Mouse (Mus musculus) embryo, embryonic 10 days (tissue): ENCODE measurements around the gene Pip4k2a.

Experiments used
- DNase-seq: peaks from one replicate; pipeline ENCODE4 v3.0.0-alpha.2; 2015; ENCODE audit warnings: low spot score

Gene Pip4k2a

DNA sequence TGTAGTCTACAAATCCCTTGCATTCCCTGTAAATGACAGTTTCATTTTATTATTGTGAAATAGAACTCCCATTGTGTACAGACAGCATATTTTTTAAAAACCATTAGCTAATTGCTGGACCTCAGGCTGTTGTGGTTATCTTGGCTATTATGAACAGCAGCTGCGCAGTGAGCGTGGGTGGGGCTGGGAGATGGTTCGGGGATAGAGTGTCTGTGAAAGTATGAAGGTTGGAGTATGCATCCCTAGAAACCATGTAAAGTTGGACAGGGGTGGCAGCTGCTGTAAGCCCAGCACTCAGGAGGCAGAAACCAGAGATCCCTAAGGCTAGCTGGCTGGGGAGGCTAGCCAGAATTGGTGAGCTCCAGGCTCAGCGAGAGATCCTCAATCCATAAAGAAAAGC, 158.4 kb downstream of the Pip4k2a start:
- DNase-seq, result no peak

DNA sequence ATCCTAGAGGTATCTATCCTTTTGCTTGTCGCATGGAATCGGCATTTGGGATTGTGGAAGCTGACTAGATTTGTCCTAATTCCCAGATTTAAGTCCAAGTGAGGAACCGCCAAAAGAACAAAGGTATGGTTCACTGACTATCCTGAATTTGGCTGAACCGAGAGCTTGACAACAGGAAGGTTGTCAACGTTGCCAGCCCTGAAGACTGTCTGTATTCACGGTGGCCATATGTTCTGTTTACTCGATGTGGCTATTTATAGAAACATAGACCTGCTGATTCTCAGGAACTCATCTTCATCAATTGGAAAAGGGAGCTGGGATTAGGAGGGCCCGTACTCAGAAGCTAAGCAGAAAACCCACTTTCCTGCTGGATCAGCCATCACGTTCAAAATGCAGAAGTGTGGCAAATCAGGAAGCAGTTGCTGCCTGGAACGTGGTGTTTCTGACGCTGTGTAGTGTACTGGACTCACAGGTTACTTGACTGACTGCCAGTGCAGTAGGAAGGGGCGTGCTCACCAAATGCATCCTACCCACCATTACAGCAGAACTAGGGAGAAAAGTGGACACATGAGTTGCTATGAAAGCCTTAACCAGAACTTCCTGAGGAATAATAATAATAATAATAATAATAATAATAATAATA, 162.5 kb downstream of the Pip4k2a start:
- DNase-seq, result no peak

DNA sequence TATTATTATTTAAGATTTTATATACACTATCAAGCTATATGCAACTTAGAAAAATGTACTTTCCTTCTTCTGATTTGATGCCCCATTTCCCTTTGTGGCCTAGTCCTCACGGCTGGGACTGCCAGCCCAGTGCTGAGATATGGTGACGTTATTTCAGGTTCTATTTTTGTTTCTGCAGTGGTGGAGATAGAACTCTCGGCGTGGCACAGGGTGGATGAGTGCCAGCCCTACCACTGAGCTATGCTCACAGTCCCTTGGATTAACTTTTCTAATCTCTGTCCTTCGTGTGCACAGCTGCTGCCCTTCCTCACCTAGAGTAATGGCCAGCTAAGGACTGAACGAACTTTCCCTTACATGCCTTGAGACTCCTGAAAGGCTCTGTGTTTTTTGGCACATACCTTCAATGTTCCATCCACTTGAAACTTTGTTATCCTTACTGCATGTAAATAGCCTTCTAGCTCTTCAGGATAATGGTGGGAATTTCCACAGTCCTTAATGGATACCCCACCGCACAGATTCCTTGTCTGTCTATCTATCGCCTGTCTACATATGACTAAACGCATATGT, 164.8 kb downstream of the Pip4k2a start:
- DNase-seq, result no peak

DNA sequence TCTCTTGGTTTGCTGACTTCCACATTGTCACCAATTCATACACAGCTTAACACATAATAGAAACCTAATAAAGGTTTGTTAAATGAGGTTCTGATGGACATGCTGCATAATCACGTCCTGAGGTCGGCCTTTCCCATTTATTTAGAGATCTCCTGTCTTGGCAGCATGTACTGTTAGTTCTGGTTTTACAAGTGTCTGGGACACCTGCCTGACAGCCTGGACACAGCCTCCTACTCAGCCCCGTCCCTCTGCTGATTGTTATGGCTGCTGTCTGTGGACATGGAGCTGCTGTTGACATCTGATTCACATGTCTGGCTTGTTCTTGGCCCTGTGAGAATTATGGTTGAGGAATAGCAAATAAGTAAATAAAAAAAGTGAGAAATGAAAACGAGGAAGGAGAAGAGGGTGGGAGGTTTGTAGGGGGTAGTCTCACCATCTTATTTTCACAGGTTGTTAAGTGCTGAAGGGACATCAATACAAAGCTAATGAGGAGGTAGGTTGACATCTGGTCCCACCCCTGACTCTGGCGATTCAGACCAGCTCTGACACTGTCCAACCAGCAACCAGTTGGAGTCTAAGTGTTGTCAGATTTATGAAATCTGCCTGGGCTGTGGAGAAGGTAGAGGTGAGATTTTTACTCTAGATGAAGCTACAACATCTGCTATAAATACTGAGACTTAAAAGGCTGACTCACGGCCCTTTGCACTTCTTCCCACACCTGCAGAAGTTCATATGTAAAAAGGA, 166.7 kb downstream of the Pip4k2a start:
- DNase-seq, result no peak

DNA sequence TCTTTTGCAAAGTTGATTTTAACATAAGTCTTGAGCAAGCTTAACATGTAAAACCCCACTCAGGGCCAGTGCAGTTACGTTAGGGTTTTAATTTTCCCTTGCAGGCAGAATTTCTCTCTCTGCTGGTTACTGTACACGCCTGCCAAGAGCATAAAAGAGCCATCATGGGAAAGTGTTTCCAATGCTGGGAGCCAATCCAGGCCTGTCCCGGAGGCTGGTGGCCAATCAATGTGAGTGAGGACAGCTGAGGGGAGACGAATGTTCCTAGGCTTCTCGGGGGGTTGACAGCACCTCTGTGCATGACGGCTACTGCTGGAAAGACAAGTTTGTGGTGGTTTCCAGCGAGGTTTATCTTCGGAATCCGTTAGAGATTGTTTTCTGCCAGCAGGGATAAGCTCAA, 175.2 kb downstream of the Pip4k2a start:
- peak; percentile 11 for DNase-seq

DNA sequence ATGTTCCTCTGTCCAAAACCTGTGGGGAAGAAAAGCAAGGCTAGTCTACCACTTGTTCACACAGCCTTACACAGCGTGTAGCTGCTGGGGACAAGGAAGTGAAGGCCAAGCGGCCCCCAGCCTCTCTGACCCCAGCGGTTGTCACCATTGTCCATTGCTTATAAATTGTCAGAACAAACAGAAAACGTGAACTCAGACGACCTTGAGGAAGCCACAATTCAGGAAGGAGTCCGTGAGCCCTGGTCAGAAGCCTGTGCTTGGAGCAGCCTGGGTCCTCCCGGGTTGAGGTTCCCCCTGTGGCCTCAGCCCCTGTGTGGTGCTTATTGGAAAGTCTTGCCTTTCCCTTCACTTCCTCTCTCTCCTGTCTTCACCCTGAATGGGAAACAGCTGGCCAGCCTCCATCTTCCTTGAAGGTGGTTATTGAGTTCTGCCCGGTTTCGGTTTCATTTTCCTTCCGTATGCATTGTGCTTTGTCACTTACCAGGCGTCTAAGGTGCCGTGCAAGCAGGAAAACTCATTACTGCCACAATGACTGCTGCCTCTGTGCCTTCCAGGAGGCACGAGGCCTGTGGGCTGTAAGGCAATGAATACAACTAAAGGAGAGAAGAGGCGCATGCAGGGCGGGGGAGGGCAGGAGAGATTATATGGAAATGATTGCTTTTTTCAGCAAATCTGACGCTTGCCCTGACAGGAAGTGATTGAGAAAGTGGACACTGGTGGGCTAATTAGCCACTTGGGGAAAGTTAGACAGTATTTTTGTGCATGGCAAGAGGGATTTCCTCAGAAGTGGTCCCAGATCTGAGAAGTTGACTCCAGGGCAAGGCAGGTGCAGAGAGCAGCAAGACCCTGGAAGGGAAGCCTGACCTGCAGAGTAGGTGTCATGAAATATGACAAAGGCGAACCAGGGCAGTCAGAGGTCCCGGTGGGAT, 176.2 kb downstream of the Pip4k2a start:
- peak; percentile 58 for DNase-seq

DNA sequence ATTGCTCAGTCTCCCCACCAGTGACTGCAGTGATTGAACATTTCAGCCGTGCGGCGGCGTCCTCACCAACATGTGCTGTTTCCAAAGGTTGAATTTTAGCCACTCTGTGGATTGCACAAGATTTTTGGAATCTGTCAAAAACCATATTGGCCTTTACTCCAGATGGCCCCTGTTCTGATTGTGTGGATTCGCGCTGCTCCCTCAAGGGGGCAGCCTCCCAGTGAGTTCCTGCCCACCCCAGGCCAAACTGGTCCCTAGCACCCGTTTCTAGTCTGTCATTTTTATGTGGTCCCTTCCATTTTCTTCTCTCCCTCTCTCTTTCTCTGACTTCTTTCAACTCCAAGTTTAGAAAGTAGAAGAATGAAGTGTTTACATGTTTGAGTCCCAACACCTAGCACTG, 178.4 kb downstream of the Pip4k2a start:
- DNase-seq, result no peak

DNA sequence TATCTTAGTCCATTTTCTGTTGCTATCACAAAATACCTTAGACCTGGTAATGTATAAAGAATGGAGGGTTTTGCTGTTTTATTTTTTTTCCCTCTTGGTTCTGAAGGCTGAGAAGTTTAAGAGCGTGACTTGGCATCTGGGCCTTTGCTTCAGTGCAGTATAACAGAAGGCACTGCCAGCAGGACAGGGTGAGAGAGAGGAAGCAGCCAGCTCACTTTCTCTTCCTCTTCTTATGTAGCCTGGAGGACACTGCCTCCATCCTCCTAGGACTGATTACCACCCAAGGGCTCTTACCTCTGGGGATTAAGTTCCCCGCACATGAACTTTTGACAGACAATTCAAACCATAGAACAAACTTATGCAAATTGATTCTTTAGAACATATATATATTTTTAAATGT, 181.9 kb downstream of the Pip4k2a start:
- no peak for DNase-seq

DNA sequence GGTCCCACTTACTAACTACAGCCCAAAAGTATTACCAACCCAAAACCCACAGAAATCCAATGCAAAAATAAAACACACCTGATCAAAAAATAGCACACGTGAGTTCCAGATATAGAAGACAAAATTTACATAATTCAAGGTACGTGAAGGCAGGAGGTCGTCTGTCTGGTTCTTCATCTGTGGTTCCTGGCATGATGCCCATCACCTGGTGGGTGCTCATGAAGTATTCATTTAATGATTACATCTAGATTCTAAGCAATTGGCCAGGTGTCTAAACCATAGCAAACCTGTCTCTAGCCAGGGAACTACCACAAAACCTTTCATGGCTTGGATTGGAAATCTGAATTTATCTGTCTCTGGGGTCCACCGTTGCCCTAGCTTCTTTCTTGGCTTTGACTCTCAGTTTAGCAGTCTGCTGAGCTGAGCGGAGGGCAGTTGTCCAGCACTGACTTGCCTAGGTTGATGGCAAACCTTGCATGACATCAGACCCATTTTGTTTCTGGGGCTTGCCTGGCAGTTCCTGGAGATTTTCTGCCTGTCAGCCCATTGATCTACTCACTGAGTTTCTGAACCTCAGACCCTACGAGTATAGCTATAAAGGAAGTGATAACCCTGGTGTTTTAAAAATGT, 182.5 kb downstream of the Pip4k2a start:
- DNase-seq, result no peak

DNA sequence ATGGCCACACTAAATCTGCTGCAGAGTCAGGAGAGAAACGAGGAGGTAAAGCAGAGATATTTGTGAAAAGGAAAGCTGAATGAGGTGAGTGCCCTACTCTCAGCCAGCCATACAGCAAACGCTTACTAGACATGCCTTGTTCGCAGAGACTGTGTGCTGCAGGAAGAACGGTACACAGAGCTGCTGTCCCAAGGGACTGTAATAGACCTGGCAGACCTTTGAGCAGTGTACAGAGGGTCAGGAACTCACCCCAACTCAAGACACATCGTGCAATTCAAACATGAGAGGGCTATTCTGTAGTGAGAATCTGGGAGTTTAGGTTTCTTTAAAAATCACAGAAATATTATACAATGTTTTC, 183.5 kb downstream of the Pip4k2a start:
- peak; percentile 20 for DNase-seq

DNA sequence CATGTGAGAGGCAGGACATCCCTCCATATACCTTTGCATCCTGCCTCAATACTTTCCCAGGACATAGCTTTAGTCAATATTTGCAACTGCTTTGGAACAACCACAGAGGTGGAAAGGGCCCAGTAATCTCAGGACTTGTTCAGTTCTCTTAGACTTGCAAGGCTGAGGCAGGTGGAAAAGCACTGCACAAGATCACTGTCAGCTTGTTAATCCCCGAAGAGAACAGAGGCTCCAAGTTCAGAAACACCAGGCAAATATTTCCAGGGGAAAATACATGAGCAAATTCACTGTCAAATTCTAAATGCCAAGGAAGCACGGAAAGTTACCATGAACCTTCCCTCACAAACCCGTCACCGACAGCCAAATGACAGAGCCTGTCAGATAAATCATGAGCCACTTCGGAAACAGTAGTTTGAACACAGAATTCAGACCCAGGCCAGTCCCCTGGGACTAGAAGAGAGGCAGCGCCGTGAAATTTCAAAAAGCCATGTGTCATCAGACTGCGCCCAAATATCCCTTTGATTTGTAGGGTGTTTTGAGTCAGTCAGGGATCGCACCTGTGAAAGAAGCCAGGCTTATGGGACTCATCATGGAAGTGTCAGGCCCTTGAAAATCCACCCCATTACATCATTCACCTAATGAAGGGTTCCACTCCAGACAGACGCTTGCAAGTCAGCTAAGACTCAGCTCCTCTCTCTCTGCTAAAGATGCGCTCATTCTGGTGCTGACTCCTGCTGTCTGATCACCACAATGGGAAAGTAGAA, 184.1 kb downstream of the Pip4k2a start:
- DNase-seq, result no peak

DNA sequence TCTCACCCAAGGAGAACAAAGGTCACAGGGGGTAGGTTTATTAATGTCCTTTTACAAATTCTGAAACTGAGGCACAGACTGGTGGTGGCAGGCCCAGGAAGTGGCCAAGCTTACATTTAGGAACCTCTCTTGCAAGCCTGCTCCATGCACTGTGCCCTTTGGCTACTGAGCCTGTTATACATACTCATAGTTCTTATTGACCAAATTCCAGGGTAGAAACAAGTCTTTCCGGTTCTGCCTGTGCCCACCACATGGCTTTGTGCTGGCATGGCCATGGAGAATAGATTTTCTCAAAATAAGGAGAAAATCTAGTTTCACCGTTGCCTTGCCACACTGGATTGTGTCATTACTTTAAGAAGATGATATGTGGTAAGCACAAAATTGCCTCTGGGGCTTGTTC, 190.0 kb downstream of the Pip4k2a start:
- DNase-seq, result no peak

DNA sequence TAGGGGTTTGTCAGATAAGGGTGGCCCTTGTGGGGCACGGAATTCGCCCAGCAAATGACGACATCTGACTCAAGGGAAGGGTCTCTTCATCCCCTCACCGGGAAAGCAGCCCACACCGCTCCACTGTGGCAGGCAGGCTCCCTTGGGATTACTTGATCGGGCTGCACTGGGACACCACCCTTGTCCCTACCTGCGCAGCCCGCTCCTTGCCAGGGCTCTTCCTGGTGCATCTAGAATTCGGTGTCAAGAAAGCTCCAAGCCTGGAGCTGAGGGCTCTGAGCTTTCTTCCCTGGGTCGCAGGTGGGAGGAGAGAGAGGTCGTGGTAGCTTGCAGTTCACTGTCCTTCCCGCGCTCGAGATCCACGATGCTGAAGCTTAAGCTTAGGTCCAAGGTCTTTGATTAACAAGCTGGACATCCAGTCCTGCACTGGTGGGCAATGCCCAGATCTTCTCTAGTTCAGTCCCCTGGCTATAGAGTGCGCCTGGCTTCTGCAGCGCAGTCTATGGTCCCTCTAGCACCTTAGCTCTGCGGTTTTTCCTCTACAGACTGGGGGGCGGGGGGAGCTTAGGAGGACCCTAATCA, 196.6 kb downstream of the Pip4k2a start:
- DNase-seq, result peak; percentile 24

DNA sequence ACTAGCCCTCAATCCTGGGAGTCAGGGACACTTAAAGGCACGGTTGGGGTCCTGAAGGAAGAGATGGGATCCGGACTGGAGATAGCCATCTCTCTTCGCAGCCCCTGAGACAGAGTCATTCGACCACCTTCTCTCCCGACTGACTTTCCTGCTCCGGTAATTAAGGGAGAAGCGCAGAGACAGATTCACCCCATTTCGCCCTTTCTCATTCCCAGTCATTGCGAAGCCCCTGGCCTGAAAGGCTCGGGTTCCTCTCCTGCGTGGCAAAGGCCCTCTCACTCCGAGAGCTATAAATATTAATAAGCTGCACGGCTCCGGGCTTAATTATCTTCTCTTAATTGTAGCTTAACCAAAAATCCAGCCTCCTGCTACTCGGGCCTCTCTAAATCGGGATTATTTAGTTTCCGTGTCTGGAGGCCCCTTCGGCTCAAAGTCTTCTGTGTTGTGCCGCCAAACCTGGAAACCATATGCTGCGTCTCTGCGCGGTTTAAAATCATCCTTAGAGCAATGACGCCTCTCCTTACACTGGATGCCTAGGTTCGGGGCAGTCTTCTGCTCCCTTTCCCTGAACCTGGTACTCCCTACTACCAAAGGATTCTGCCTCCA, 197.2 kb downstream of the Pip4k2a start:
- DNase-seq, result peak; percentile 36

DNA sequence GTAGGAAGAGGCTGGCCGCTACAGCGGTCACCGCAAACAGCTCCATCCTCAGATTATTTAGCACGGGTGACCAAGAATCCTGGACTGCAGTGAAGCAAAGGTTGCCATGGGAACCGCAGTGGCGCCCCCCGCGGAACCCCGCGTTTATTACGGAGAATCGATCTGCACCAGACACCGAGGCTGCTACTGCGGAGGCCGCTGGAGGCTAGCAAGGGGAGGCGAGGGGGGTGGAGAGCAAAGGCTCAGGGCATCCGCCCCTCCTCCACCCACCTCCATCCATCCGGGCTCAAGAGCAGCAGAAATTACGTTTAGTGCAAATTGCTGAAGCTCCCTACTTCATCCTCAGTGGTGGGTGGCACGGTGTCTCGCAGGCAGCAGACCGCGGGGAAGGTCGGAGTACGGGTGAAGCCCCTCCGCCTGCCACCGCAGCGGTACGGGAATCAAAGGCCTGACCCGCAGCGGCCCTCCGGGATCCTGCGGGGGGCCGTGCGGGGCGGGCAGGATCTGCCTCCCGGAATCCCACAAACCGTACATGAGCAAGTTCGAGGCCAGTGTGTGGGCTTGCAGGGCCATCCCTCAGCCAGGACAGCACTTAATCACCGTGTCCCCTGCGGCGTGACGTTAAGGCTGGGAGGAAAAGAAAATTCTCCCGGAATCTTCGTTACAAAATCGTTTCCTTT, 197.8 kb downstream of the Pip4k2a start:
- peak; percentile 69 for DNase-seq

DNA sequence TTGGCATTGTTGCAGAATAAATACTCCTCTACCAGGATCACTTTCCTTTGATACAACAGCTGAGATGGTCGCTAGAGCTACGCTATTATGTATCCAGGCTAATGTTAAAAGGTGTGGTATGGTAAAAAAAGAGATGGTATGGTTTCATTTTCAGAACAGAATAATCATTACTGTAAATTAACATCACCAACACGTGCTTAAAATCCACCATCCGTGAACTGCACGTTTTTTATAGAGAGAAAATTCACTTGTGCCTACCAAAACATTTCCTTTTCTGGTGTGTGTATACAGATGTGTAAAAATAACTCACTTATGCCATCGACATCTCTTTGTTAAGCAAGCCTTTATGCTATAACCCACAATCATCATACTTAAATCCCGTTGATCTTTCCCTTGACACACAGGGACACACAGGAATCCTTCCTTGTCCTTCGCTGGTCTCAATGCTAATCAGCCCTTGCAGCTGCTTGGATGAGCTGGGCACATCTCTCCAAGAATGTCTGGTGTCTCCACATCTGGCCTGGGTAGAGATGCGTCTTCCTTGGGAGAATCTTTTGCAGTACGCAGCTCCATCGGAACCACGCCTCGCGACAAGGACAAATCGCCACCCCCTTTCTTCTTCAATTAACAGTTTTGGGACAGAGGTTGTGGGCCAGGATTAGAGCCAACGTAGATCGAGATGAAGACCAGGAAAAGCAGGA, 198.5 kb downstream of the Pip4k2a start:
- DNase-seq, result peak; percentile 48

DNA sequence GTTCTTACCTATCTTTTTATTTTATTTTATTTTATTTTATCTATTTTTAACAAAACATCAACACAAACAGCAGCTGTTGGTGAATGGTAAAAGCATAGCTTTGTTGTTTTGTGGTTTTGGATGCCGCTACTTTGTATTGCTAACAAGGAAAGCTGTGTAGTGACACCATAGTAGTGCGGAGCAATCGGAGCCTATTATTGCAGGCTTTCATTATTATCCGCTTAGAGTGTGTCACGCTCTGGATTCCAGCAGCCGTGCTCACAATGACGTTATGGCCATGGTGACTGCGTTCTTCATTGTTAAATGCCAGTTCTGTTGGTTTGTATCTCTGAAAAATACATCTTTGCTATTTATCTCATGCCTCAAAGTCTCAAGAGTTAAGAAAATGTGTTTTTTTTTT, 200.2 kb downstream of the Pip4k2a start:
- DNase-seq, result peak; percentile 43

DNA sequence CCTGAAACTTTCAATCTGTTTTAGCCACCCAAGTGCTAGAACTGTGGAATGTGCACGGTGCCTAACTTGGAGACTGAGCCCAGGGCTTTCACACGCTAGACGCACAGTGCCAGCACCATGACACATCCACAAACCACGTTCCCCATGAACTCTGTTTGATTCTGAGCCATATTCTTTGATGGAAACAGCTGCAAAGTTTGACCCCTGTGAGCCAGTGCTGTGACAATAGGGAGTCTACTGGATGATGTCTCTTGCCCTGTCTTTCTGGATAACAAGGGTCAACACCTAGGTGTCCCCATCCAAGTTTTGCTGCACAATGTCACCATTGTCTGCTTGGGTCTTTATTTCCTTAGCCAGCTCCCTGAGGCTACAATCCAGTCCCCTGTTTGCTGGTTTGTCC, 203.7 kb downstream of the Pip4k2a start:
- no peak for DNase-seq
